Mouse (Mus musculus) ES-Bruce4 (cell line): Measurements from ENCODE around the gene Icmt. TPM values are rescaled to one million over a fixed set of nuclear protein-coding genes. Genes with fewer than 3 reads are reported as not detected.

Source experiments
- H3K27ac ChIP-seq: 2 replicates; pipeline ENCODE4 v1.5.1; 2012; ENCODE audit warnings: low read length, inconsistent platforms; ENCODE audit not compliant: insufficient read depth
- H3K27me3 ChIP-seq: 2 replicates; pipeline ENCODE4 v1.6.1; 2012; ENCODE audit warnings: mild to moderate bottlenecking, low read length, inconsistent platforms; ENCODE audit not compliant: control insufficient read depth, poor library complexity, insufficient read depth, severe bottlenecking
- H3K36me3 ChIP-seq: 2 replicates; pipeline ENCODE4 v1.6.1; 2012; ENCODE audit warnings: inconsistent platforms, mild to moderate bottlenecking, low read length, moderate library complexity; ENCODE audit not compliant: control insufficient read depth, poor library complexity, insufficient read depth, severe bottlenecking
- H3K4me1 ChIP-seq: one replicate; pipeline ENCODE4 v1.8.1; 2011; ENCODE audit warnings: low read length; ENCODE audit not compliant: control insufficient read depth, insufficient read depth
- H3K4me3 ChIP-seq: 2 replicates; pipeline ENCODE4 v1.5.1; 2011; ENCODE audit warnings: low read depth, mild to moderate bottlenecking, low read length
- H3K9ac ChIP-seq: 2 replicates; pipeline ENCODE4 v1.6.1; 2012; ENCODE audit warnings: low read depth, mild to moderate bottlenecking, inconsistent platforms; ENCODE audit not compliant: poor library complexity, severe bottlenecking
- H3K9me3 ChIP-seq: replicated peaks from 2 replicates; pipeline ENCODE4 v1.6.1; 2012; ENCODE audit warnings: mild to moderate bottlenecking, low read length, inconsistent platforms; ENCODE audit not compliant: control insufficient read depth, poor library complexity, insufficient read depth, severe bottlenecking
- CTCF ChIP-seq: IDR thresholded peaks from one replicate; pipeline ENCODE4 v1.8.1; 2011; ENCODE audit warnings: low read depth, low read length
- EP300 ChIP-seq: IDR thresholded peaks from 2 replicates; pipeline ENCODE4 v1.6.1; 2011; ENCODE audit warnings: low read depth, low read length; ENCODE audit not compliant: insufficient read depth
- POLR2A ChIP-seq: IDR thresholded peaks from one replicate; pipeline ENCODE4 v1.8.1; 2011; ENCODE audit warnings: low read length; ENCODE audit not compliant: insufficient read depth
- polyA plus RNA-seq: library from polyadenylated mRNA; stranded (reverse); fragments of >200 nt; gene quantifications from 2 replicates; pipeline ENCODE4 v1.2.4, GENCODE M21; 2011; ENCODE audit warnings: low read depth; ENCODE audit not compliant: missing spikeins, insufficient read depth, insufficient read length

Gene Icmt
- polyA plus RNA-seq, 1 experiment: 22.8 TPM

GRCm38 (mm10) chr4:152287317-152288120 is 9.5 kb upstream of the Icmt start:
- no peaks in the 10 kb centered on the region for H3K9me3 ChIP-seq
- H3K9ac ChIP-seq: no peak overlapping the region
- H3K4me1 ChIP-seq: peaks cover 10% of the 10 kb centered on the region
- no peak overlapping the region for H3K27ac ChIP-seq
- TF ChIP-seq CTCF: no peak
- TF ChIP-seq EP300: no peak
- no peak for TF ChIP-seq POLR2A
- no peak overlapping the region for H3K4me3 ChIP-seq
- no peaks in the 10 kb centered on the region for H3K36me3 ChIP-seq
- 0 out of 2 replicates have a peak, but pooled peaks cover 1% of the 10 kb centered on the region for H3K27me3 ChIP-seq

- H3K4me3 ChIP-seq: no peak overlapping the region
Measured at GRCm38 (mm10) chr4:152288398-152288945, 8.6 kb upstream of the Icmt start.

GRCm38 (mm10) chr4:152290385-152290784 is 6.6 kb upstream of the Icmt start:
- TF ChIP-seq CTCF (no peak), POLR2A (no peak), EP300 (peak; percentile 53; the same call in 1 of the 2 replicates)
- Histone ChIP-seq H3K4me1 (peaks cover 12% of the 10 kb centered on the region), H3K36me3 (no peaks in the 10 kb centered on the region), H3K9ac (peak overlapping the region; percentile 55), H3K27ac (0 out of 2 replicates have a peak overlapping the region, but pooled peaks have one; percentile 11), H3K4me3 (peak overlapping the region; percentile 18), H3K27me3 (no peaks in the 10 kb centered on the region), H3K9me3 (no peaks in the 10 kb centered on the region)

More at GRCm38 (mm10) chr4:152288398-152288945, 8.6 kb upstream of the Icmt start:
- Histone ChIP-seq H3K36me3 (no peaks in the 10 kb centered on the region), H3K4me1 (peaks cover 12% of the 10 kb centered on the region), H3K27me3 (no peaks in the 10 kb centered on the region), H3K9me3 (no peaks in the 10 kb centered on the region), H3K9ac (no peak overlapping the region), H3K27ac (no peak overlapping the region)
- TF ChIP-seq POLR2A: no peak
- no peak for TF ChIP-seq EP300
- no peak for TF ChIP-seq CTCF

GRCm38 (mm10) chr4:152290991-152291390 is 6.0 kb upstream of the Icmt start:
- Histone ChIP-seq H3K36me3 (no peaks in the 10 kb centered on the region), H3K4me3 (no peak overlapping the region)
- TF ChIP-seq POLR2A (no peak), CTCF (no peak), EP300 (no peak)

GRCm38 (mm10) chr4:152291562-152291961 is 5.5 kb upstream of the Icmt start, which contains the start of gene Hes3:
TSS of gene Hes3 (minus strand) at chr4:152291662.
- H3K27me3 ChIP-seq: no peaks in the 10 kb centered on the region
- H3K9me3 ChIP-seq: no peaks in the 10 kb centered on the region
- H3K36me3 ChIP-seq: no peaks in the 10 kb centered on the region
- TF ChIP-seq CTCF (no peak), EP300 (no peak), POLR2A (no peak)
- no peak within 1 kb of the TSS for H3K27ac ChIP-seq
- H3K4me1 ChIP-seq: peaks cover 12% of the 10 kb centered on the region
- peak within 1 kb of the TSS; percentile 55 for H3K9ac ChIP-seq
- peak within 1 kb of the TSS; percentile 18; the same call in 1 of the 2 replicates for H3K4me3 ChIP-seq

More at GRCm38 (mm10) chr4:152290991-152291390, 6.0 kb upstream of the Icmt start:
- H3K9ac ChIP-seq: no peak overlapping the region
- H3K27ac ChIP-seq: no peak overlapping the region
- peaks cover 12% of the 10 kb centered on the region for H3K4me1 ChIP-seq
- H3K27me3 ChIP-seq: no peaks in the 10 kb centered on the region
- H3K9me3 ChIP-seq: no peaks in the 10 kb centered on the region
